Mouse (Mus musculus) T-helper 17 cell (primary cell): ENCODE measurements at regions not wholly inside any gene's neighbourhood (a gene's known extent, or its start where the extent isn't known, plus 50 kb on each side); places are given as distances from the start of the nearest gene placed in this dataset.
"Not testable (repeated sequence)": the region's sequence is repeated elsewhere in the genome, so short reads cannot be mapped to it uniquely, and the experiment has no call there.

ENCODE experiments used
- in situ Hi-C, 2 experiments: fragments of 300-600 bp; cut with MboI, MseI; formaldehyde crosslinking; loops; 1 replicate in 1 of 2; 2 replicates in 1 of 2; pipeline ENCODE4 v1.15.1; 2025; ENCODE audit warnings: high pct_unique_total_duplicates in 2 of 2

DNA sequence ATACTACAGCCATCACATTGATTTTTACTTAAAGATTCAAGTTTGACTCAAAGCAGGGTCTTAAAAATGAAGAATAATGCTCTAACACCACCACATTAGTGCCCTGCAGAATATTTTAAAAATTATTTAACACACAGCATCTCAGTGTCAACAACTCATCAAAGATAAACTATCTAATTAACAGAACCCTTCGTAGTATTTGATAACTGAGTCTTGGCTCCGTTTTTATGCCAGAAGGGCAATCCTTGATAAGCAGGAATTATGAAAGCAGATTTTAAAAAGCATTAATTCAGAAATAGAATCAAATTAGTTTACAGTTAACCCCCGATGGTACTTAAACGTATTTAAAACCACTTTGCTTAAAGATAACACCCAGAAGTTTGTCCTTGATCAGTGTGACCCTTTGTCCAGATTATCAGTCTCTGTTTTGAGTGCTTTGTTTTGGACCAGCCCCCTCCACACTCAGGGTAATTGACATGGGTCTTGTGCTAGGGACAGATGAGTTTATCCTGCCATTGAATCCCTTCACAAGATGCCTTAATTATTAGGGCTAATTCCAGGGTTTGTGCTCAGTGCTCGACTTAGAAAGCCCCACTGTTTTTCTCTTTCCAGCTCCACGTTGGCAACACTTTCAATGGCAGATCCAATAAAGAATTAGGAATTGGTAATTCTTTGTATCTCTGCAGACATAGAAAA lies 69.4 kb upstream of the Dph6 start:
- in situ Hi-C loops: no loop called here

DNA sequence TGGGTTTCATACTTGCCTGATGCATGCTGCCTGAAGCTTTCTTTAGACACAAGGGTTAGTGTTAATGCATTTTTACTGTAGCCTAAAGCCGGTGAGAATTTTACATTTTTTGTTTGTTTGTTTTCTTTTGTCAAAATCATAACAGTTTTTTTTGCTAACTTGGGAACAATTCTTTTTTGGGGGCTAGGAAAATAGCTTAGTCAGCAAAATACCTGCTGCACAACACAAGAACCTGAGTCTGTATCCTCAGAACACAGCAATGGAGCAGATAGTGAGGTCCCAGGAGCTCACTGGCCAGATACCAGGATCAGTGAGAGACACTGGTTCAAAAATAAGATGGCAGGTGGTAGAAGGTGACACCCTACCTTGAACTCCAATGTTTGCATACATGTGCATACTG lies 72.4 kb upstream of the Dph6 start:
- in situ Hi-C loops: no loop called here

DNA sequence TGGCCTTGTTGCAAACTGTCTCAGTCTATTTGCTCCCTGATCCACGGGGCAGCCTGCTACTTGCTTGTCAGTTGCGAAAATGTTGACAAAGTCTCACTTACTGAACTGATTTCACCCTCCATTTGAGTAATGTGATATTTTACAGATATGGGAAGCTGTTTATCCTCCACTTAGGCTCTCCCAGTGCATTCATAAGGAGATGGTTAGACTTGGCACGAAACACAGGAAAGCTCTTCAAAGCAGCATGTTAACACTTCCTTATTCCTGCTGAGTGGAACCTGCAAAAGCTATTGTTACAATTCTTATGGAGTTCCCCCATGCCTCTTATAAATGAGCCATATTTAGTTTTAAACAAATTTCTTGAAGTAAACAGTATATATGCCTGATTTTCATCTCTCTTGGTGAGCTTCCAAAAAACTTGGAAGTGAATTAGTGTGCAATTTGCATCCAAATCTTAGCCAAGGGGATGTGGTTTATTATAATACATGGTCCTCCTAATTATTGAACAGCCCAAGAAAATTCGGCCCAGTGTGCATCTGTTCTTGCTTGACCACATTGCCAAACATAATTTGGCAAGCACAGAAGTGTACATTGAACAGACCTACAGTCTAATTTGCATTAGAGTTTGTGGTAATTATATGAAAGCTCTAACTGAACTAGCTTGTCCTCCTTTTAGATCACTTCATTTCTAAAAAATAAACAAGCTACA lies 80.3 kb upstream of the Dph6 start:
- in situ Hi-C loops: no loop called here

DNA sequence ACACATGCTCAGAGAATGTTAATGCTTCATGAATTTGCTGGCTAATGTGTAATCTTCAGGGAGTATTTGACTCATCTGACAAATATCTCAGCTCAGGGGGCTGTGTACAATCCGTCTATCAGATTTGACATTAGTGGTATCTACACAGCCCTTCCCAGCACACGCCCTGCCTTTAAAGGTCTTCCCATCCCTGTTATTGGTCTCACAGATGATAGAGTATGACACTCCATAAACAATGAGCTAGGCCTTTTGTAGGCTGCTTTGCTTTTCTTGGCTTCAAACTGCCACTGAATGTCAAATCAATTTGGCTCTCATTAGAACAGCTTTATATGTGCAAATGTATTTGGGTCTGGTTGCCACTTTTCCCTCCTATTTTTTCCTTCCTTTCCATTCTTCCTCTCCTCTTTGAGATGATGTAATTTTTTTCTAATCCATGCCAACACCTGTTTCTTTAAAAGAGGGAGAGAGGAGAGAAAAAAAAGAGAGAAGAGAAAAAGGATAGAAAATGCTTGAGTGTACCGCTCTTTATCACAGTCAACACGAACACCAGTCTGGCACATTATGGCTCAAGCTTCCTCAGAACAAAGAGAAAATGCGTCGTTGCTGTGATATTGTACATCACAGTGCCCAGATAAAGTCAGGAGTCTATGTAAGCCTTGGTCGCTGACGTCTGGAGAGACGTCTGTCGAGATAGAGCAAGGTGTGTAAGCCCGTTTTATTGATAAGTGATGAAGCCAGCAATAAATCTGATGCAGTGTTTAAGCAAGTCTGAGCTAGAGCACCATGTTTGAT lies 84.9 kb upstream of the Dph6 start:
- in situ Hi-C loops: no loop called here

DNA sequence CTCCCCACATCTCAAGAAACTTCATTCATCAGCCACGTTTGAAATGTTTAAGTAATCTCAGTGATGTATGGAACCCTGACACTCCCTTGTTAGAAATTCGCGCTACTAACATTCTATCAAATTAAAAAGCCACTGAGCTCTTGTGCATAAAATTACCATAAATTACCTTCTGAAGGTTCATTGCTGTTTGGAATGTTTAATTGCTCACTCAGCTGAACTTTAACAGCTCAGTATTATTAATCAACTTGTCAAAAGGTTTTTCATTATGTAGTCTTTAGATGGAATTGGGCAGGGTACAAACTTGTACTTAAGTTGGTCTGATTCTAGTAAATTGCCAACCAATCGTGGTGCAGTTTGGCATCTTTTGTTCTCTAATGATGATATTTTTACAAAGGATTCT lies 108.5 kb upstream of the Dph6 start:
- in situ Hi-C loops: no loop called here

DNA sequence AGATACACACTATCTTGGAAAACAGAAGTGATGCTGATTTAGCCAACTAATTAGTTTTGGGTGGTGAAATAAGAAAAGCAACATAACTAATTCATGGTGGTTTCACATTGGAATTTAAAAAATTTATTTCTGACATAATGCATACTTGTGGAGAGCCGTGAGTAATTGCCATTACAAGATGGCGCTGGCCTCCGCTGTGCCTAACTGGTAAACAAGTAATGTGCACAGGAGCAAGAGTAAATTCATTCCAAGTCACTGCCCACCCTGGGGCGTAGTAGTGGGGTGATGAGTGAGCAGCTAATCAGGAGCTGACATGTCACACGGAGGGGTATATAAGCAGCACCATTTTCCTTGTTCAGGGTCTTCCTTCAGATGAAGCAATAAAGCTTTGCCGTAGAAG lies 119.0 kb upstream of the Dph6 start:
- in situ Hi-C loops: not testable (repeated sequence)

DNA sequence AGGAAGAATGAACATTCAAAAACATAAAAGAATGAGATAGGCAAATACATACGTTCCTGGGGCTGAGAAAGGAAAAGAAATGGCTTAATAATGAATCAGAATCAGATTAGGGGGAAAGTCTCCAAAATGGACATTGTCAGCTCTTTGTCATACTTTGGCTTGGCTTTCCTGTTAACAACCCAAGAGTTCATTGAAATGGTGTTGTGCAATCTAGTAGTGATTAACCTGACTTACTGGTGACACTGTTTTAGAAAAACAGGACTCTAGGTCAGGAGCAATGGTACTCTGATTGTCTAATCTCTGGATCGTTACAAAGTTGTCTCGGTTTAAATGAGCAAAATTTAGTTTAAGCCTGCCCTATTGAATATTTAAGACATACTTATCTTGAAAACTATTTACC lies 119.5 kb upstream of the Dph6 start:
- in situ Hi-C loops: no loop called here

DNA sequence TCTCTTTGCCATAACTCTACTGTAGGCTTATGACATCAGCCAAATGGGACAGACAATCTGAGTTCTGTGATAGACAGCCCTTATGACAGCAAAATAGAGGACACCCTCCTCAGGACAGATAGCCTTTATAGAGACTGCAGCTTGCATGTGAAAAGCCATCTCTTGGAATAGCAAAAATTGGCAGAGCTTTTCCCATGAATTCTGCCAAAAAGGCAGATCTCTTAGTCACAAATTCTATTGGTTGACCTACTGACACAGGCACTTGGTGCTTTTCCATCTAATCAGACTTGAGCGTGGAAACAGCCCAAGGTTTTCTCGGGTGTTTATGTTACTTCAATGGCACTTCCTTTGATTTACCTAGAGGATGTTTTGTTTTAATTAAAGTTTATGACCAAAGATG lies 120.8 kb upstream of the Dph6 start:
- in situ Hi-C loops: no loop called here

DNA sequence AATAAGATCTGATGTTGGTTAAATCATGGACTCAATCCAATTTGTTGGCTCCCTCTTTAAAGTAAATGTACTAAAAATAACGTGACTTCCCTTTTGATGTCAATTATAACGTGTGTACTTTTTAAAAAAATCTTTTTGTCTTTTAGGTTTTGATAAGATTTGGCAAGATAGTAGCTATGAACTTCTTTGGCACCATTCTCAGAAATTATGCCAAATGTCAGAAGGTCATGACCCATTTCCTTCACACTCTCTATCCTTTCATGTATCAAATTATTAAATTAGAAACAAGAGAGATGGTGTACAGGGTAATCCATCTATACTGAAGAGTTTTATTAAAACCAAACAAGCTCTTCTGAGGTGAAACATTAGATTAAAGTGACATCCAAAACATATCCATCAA lies 121.4 kb upstream of the Dph6 start:
- in situ Hi-C loops: no loop called here

DNA sequence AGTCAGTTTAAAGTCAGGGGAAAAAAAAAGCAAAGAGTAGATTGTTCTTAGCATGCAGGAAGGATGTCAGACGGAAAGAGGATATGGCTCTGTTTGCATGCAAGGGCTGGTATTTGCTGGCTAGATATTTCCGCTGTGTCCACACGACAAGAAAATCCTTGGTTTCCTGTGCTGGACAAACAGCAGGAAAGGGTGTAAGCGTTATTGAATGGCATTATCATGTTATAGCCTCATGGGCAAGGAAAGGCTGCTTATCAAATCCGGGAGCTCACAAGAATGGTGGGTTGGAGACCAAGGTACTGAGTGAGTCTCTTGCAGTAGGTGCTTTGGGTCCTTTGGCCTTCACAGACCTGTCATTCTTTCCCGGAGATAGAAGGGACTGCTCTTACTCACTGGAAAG lies 127.7 kb upstream of the Dph6 start:
- in situ Hi-C loops: no loop called here

DNA sequence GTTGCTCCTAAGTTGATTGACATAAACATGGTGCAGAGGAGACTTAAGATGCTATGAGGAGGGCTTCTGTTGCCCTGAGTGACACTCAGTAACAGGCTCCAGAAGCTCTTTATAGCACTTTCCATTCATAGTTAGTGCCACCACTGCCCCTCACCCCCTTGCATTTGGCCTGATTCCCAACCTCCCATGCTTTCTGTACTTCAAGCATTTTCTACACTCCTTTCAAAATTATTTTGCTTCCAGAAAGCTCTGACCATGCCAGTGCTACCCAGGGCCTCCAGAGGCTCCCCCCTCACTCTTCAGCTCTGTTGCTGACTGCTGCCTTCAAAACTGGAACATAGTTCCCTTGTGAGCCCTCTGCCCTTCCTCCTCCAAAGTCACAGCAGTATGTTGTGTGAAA lies 129.4 kb upstream of the Dph6 start:
- in situ Hi-C loops: no loop called here

DNA sequence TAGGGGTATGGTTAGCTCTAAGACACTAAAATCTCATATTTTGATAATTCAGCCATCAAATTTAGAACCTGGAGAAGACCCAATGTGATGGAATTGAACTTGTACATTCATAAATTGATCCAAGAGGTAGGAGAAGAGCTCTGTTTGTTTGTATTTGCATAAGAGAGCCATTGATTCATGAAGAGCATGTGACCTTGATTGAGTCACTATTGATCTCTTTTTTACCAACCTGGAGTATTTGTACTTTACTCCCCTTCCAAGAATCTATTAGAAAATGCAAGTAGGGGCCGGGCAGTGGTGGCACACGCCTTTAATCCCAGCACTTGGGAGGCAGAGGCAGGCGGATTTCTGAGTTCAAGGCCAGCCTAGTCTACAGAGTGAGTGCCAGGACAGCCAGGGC lies 133.5 kb upstream of the Dph6 start:
- in situ Hi-C loops: no loop called here

DNA sequence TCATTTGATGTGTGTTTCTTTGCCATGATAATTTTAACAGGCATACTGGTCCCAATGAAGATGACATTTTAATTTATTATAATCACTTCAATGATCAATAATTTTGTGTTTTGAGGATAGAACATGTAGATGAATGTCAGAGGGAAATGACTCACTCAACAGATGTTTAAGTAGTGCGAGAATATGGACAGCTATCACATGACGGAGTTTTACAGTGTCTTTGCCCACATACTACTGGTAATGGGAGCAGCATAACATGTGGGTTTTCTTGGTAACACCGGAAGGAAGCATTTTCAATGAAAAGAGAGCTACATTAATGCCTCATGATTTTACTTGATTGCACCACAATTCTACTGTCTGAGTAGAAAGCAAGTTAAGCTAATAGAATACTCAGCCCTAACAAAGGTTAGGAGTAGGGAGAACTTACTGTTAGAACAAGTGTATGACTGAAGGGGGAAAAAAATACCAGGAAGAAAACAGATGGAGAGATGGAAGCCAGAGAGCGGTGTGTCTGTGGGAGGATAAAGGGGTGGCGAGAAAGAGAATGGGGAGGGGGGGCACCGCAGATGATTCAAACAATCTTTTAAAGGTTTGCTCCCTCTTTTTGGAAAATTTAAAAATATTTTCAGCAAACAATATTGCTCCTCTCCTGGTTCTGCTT lies 142.0 kb upstream of the Dph6 start:
- in situ Hi-C loops: no loop called here

DNA sequence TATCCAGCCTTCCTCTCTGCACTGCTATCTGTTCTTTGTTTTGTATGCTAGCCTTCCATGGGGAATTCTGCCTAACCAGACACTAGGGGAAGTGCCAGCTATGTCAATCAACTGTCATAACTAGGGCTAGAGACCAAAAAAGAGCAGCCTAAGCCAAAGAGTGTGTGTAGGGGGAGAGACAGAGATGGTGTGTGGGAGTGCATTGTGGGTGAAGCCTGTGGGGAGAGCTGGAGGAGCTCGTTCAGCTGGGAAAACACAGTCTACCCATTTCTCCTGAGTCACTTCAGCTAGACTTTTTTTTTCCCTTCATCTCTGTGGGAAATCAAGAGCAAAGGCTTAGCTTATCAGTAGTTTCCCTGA lies 142.5 kb upstream of the Dph6 start:
- in situ Hi-C loops: no loop called here

DNA sequence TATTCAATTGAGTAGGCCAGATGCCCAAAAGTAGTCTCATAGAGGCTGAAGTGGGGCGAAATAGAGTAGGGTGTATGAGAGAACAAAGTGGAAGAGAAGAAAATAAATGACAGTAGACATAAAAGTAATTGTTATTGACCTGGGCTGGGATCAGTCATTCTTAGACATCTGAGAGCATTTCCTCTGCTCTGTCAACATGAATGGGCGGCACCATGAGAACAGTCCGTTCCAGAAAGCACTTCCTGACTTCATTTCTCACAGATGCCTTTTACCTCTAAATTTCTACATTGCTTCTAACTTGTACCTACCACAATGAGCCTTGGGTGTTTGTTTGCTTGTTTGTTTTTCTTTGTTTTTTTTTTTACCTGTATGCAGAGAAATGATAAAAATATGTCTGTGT lies 148.5 kb upstream of the Dph6 start:
- in situ Hi-C loops: no loop called here

DNA sequence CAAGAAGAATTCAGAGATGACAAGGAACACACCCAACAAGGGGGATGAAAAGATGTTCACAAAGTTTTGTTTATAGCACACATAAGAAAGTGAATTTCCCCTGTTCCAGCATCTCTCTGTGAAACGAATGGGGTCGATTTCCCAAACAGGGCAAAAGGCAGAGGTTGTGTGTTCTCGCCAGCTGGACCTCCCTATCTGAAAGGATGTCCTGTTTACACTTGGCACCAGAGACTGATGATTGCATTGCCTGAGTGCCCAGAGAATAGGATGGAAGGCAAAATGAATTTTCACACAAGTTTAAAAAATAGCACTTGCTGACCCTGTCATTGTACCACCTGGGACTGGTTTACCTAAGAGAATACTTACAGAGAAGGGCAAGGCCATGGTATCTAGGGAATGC lies 149.2 kb upstream of the Dph6 start:
- in situ Hi-C loops: no loop called here

DNA sequence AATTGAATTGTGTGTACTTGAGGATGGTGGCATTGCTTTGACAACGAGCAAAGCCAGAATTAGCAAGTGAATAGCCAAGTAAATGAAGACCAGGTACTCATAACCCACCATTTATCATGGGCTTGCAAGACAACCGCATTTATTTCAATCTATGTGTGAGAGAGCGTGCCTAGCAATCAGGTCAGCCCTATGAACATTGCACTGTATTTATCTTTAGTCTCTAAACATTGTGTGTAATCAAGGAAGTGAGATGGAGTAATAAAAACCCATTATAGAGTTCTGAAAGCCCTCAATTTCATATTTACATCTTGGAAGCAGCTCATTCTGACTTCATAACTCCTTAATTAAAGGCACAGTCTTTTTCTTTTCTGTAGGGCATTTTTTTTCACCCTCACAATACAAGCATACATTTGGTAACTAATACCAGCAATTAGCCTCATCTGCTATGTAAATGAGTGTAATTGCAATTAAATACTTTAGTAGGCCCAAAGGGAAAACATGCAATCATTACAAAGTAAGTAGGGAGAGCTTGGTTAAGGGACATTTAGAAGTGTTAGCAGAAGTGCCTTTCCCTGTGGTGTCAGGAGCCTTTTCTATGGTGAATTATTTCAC lies 150.8 kb upstream of the Dph6 start:
- in situ Hi-C loops: no loop called here

DNA sequence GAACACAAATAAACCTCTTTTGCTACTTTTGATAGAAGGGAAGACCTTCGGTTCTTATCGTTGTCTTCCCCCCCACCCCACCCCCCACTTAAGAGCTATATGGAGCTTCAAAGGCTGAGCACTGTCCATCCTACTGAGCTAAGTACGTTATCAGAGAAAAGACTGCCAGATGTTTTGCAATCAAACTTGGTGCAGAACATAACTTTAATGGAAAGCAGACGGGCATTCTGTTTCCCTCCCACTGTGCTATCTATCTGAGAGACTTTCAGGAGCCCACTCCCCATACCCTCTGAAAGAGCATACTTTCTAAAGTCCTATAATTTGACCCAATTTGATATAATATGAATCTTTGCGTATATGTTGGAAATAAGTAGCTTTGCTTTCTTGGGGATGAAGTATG lies 153.3 kb upstream of the Dph6 start:
- in situ Hi-C loops: no loop called here

DNA sequence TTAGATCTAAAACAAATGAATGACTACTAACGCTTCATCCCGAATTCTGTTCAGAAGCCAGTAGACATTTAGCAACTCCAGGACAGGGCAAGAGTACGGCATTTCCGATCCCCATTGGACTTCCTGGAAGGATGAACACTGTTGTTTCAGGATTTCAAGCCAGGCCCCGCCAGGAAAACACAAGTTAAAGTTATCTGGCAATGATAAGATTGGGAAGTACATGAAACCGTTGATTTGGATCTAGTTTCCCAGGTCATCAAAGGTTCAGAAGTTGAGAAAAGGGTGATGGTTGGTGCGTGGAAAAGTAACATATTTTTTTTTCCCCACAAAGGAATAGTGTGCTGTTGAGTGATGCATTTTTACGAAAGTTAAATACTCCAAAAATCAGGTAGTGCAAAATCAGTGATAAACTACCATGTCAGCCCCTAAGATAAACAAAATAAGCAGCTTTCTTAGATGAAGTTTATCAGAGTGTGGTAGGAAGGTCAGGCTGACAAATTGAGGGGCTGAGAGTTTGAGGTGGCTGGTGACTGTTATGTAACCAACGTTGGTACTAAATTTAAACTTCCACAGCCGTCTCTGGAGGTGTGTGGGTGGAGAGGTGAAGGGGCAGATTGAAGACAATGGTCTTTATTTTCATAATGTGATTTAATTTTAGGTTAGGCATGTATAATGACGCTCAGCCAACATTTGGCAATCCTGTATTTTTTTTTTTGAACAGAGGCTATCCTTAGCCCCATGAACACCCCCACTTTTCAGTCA lies 157.6 kb upstream of the Dph6 start:
- in situ Hi-C loops: no loop called here

DNA sequence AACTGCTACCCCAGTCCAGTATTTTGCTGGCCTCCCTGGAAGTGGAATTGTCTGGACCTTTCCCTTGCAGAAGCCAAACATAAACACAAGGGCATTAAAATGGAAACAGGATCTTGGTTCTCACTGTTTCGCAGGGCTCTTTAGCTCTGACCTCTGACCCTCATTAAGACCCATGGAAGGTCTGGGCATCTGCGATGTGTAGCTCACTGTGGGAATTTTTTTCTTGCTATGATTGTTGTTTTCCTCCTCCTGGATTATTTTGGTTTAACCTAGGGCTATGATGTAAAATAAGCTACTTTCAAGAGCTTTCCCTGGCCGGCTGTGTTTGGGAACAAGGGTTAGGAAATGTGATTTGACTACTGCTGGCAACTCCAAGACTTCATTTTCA lies 158.1 kb upstream of the Dph6 start:
- in situ Hi-C loops: no loop called here

DNA sequence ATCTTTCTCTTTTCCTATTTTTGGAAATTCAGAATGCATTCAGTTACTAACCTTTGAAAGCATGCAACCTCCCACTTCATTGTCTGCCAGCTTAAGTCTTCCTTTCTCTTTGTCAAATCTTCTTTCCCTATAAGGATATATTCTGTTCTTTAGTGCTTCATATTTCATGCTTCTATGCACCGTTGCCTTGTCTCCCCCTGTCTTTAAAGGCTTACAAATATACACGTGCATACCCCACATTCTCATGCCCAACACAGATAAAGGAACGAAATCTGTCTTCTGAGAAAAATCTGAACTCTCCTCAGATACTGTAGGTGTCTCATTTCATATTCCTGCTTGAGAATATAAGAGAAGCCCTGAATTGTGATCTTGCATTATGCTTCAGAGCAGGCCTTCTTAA lies 167.9 kb upstream of the Dph6 start:
- in situ Hi-C loops: no loop called here
